ENCODE assay signal across 24 mouse cellular contexts in the genomic region with DNA sequence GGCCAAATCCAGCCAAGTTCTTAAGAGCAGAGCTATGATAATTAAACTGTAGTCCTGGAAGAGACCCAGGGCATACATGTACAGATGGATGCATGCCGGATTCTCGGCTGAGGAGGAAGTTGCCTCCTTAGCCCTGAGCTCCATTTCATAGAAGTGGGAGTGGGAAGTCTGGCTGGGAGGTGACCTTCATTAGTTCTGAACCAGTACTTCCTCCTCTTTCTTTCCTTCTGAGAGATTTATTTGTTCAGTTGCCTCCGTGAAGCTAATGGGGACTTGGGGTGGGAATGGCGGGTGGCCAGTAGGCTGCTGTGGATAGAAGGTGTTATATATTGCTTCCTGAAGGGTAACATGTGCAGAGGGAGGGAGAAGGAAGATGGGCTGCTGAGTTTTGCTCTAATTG. TPM values are rescaled to one million over a fixed set of nuclear protein-coding genes. Genes with fewer than 3 reads are reported as not detected.
"Had no signal": no experiment of that assay in that cellular context is flagged by ENCODE, and none has a peak within 500 bp of the region (broad histone marks: within the 10 kb centered on the region; RNA-seq: fewer than 3 reads in every experiment).

No protein-coding gene starts in this region.

- H3K27me3 ChIP-seq: forebrain, embryonic 15.5 days; heart, embryonic 15.5 days; hindbrain, embryonic 13.5 days; hindbrain, embryonic 15.5 days; limb, embryonic 13.5 days; limb, embryonic 15.5 days; liver, embryonic 12.5 days had no signal

- ATAC-seq: forebrain, embryonic 15.5 days; forebrain, postnatal 0 days; hindbrain, postnatal 0 days; intestine, embryonic 16.5 days; liver, embryonic 12.5 days had no signal

- H3K4me1 ChIP-seq: forebrain, embryonic 15.5 days; heart, embryonic 13.5 days; heart, embryonic 15.5 days; hindbrain, embryonic 13.5 days; hindbrain, embryonic 15.5 days; limb, embryonic 13.5 days; limb, embryonic 15.5 days; liver, embryonic 12.5 days had no signal

- H3K4me3 ChIP-seq: forebrain, embryonic 15.5 days; heart, embryonic 13.5 days; heart, embryonic 15.5 days; hindbrain, embryonic 13.5 days; hindbrain, embryonic 15.5 days; limb, embryonic 13.5 days; limb, embryonic 15.5 days; liver, embryonic 12.5 days had no signal

- H3K36me3 ChIP-seq: forebrain, embryonic 15.5 days; heart, embryonic 13.5 days; heart, embryonic 15.5 days; hindbrain, embryonic 13.5 days; hindbrain, embryonic 15.5 days; limb, embryonic 13.5 days; limb, embryonic 15.5 days; liver, embryonic 12.5 days had no signal

- H3K9ac ChIP-seq: forebrain, embryonic 15.5 days; forebrain, postnatal 0 days; heart, embryonic 13.5 days; heart, embryonic 15.5 days; hindbrain, embryonic 13.5 days; hindbrain, embryonic 15.5 days; limb, embryonic 13.5 days; limb, embryonic 15.5 days; liver, embryonic 12.5 days; liver, embryonic 14.5 days had no signal

- H3K27ac ChIP-seq: forebrain, embryonic 15.5 days; heart, embryonic 13.5 days; heart, embryonic 15.5 days; hindbrain, embryonic 13.5 days; hindbrain, embryonic 15.5 days; hindbrain, postnatal 0 days; limb, embryonic 13.5 days; limb, embryonic 15.5 days; liver, embryonic 12.5 days; liver, embryonic 14.5 days had no signal

- DNase-seq: forebrain, postnatal 0 days; gastrocnemius, postnatal 14 days; gastrocnemius, postnatal 36 days; heart, adult 18-20 months; heart, postnatal 14 days; heart, postnatal 36 days; kidney, adult 9 months; kidney, postnatal 14 days; layer of hippocampus, adult 9-11 months; layer of hippocampus, postnatal 36 days; left cerebral cortex, postnatal 4 days had no signal

- H3K9me3 ChIP-seq: forebrain, embryonic 15.5 days; heart, embryonic 13.5 days; heart, embryonic 15.5 days; hindbrain, embryonic 13.5 days; hindbrain, embryonic 15.5 days; limb, embryonic 13.5 days; limb, embryonic 15.5 days; liver, embryonic 12.5 days had no signal

- H3K4me2 ChIP-seq: forebrain, embryonic 15.5 days; heart, embryonic 11.5 days; heart, embryonic 13.5 days; heart, embryonic 15.5 days; hindbrain, embryonic 13.5 days; hindbrain, embryonic 15.5 days; limb, embryonic 13.5 days; limb, embryonic 15.5 days; liver, embryonic 12.5 days had no signal

RNA-seq across cellular contexts. Expression of a gene that starts 28.1 kb away (rescaled TPM):
- total RNA-seq: hematopoietic stem cell, adult 5-6 weeks had no signal
